Mouse (Mus musculus): ENCODE results near the gene Ttc26. TPM values are rescaled to one million over a fixed set of nuclear protein-coding genes. Genes with fewer than 3 reads are reported as not detected.
"Not testable (repeated sequence)": the region's sequence is repeated elsewhere in the genome, so short reads cannot be mapped to it uniquely, and the experiment has no call there.

Ttc26 gene
- total RNA-seq, 2 experiments from 2014 or later = 1.7 TPM; not detected in 1

DNA sequence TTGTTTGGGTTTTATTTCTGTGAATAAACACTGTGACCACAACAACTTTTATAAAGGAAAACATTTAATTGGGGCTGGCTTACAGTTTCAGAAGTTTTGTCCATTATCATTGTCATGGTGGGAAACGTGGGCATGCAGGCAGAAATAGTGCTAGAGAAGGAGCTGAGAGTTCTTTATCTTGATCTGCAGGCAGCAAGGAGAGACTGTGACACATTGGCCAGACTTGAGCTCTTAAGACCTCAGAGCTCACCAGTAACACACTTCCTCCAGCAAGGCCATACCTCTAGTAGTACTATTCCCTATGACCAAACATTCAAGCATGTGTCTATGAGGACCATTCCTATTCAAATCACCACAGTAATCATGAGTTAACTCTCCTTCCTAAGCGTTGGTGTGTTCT is 67.0 kb downstream of the Ttc26 start:
- ATAC-seq (replicated peaks; ENCODE audit: poor library complexity, severe bottlenecking) = no peak

DNA sequence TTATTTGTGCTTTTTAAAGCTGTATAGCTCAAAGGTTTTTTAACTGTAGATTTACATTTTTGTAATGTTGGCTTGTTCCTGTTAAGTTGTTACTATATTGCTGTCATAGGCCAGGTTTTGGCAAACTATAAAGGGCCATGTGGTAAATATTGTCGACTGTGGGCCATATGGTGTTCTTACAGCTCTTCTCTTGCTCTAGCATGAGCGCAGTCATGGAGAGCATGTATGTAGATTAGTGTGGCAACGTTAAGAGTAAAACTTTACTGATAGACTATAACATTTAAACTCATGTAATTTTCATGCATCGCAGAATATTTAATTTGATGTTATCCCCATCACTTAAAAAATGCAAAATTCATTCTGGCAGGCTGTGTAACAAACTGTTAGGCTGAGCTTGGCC is 71.8 kb downstream of the Ttc26 start:
- ATAC-seq (replicated peaks; ENCODE audit: poor library complexity, severe bottlenecking) = no peak

DNA sequence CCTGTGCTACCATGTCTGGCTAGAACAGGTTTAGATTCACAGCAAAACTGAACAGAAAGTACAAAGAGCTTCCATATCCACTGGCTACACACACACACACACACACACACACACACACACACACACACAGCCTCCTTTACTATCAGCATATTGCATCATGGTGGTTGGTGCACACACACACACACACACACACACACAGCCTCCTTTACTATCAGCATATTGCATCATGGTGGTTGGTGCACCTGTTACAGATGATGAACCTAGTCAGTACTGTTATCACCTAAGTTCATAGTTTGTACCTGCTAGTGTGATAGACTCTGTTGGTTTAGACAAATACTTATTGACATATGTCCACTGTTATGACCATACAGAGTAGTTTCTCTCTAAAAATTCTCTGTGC is 75.2 kb downstream of the Ttc26 start:
- ATAC-seq (replicated peaks; ENCODE audit: poor library complexity, severe bottlenecking) = not testable (repeated sequence)

DNA sequence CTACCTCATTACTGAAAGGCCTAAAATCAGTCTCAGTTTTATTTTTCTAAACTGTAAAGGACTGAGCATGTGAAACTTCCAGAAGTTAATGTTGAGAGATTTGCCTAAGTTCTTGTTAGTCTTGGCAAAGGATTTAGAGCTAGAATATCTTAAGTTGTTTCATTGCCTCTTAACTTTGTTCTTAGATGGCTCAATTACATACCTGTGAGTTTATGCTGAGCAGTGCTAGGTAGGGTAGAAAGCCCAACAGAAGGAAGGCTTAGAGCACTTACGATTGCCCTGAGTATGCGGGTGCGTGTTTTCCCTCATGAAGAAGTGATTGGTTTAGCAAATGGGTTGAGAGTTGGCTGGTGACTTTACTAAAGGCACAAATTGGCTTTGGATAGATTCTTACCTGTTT is 76.8 kb downstream of the Ttc26 start:
- no peak for ATAC-seq (replicated peaks; ENCODE audit: poor library complexity, severe bottlenecking)

DNA sequence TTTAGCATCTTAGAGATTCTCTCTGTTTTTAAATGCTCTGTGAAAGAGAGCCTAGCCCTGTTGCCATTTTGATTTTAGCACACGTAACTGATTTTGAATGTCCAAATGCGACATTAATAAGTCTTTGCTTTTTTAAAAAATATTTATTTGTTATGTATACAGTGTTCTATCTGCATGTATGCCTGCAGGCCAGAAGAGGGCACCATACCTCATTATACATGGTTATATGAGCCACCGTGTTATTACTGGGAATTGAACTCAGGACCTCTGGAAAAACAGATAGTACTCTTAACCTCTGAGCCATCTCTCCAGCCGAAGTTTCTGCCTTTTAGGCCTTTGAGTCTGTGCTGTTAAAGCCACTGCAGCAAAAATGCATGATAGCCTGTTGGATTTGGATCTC is 88.3 kb downstream of the Ttc26 start:
- no peak for ATAC-seq (replicated peaks; ENCODE audit: poor library complexity, severe bottlenecking)

Other genes with a start within 250 kb of the Ttc26 start
- 2.0 and 2.2 TPM in 2 replicates for gene D630045J12Rik, start 127.5 kb upstream of the Ttc26 start, total RNA-seq (2014; fragmentation: Nextera tagmentation)
- gene D630045J12Rik, start 127.5 kb upstream of the Ttc26 start, total RNA-seq (2017) = 0.15 and 0.22 TPM in 2 replicates
- 19.3 and 23.8 TPM in 2 replicates for gene Zc3hav1l, start 82.2 kb upstream of the Ttc26 start, total RNA-seq (2014; fragmentation: Nextera tagmentation)
- gene Zc3hav1l, start 82.2 kb upstream of the Ttc26 start, total RNA-seq (2017) = 4.1 and 5.1 TPM in 2 replicates
- 46.8 and 48.4 TPM in 2 replicates for gene Zc3hav1, start 26.9 kb upstream of the Ttc26 start, total RNA-seq (2014; fragmentation: Nextera tagmentation)
- gene Zc3hav1, start 26.9 kb upstream of the Ttc26 start, total RNA-seq (2017) = 47.6 and 53.1 TPM in 2 replicates
- 48.2 and 57.1 TPM in 2 replicates for gene Ubn2, start 52.5 kb downstream of the Ttc26 start, total RNA-seq (2014; fragmentation: Nextera tagmentation)
- gene Ubn2, start 52.5 kb downstream of the Ttc26 start, total RNA-seq (2017) = 19.0 and 27.8 TPM in 2 replicates
- 128 and 160 TPM in 2 replicates for gene Fmc1, start 152.0 kb downstream of the Ttc26 start, total RNA-seq (2014; fragmentation: Nextera tagmentation)
- 61.3 and 84.4 TPM in 2 replicates for gene Fmc1, start 152.0 kb downstream of the Ttc26 start, total RNA-seq (2017)
- gene Luc7l2, start 169.9 kb downstream of the Ttc26 start, total RNA-seq (2014; fragmentation: Nextera tagmentation) = 176 TPM in 2 replicates
- 185 and 219 TPM in 2 replicates for gene Luc7l2, start 169.9 kb downstream of the Ttc26 start, total RNA-seq (2017)